Mouse (Mus musculus) lung, postnatal 0 days (tissue): ENCODE measurements around the gene Negr1.

ENCODE experiments used
- CTCF ChIP-seq: IDR thresholded peaks from 2 replicates; pipeline ENCODE4 v1.5.1; 2016; ENCODE audit warnings: antibody characterized with exemption, mild to moderate bottlenecking
- EP300 ChIP-seq: IDR thresholded peaks from 2 replicates; pipeline ENCODE4 v1.6.1; 2016; ENCODE audit warnings: antibody characterized with exemption, mild to moderate bottlenecking, control low read depth

- TF ChIP-seq CTCF (no peak), EP300 (no peak)
These were observed 101.0 kb downstream of the Negr1 start for GRCm38 (mm10) chr3:156662553-156662952.
